Mouse (Mus musculus): Measurements from ENCODE around the gene Cdk19. TPM values are rescaled to one million over a fixed set of nuclear protein-coding genes. Genes with fewer than 3 reads are reported as not detected.

The Cdk19 gene
- polyA plus RNA-seq, 1 experiment, result 21.5 TPM

DNA sequence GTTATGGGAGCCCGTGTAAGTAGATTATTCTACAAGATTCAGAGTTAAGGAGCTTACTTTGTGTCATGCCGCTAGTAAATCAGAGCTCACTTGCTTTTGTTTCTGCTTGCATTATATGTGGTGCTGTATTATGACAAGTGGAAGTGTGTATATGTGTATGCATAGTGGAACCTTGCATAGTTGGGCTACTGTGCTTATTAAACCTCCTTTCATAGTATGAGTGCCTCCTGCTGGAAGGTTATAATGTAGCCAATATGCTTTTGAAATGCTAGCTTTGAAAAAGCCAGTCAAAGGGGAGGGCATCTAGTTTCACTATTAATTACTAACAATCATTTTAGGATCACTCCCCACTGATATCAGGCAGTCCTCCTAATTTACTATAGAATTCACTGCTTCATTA, 89.7 kb downstream of the Cdk19 start:
- DNase-seq, result no peak
- 74% methylated on average over 2 of the region's 2 CpGs for WGBS
- TF ChIP-seq POLR2A (IDR thresholded peaks at IDR 0.05; ENCODE audit: borderline replicate concordance, extremely low read depth, low read depth, low read length) (no peak), CTCF (IDR thresholded peaks at IDR 0.05; ENCODE audit: insufficient read depth, low read length) (no peak)

GRCm38 (mm10) chr10:40430209-40430608, 90.8 kb downstream of the Cdk19 start:
- H3K4me1 ChIP-seq (ENCODE audit: control insufficient read depth, insufficient read depth, low read length), result peaks cover 4% of the 10 kb centered on the region; the same call in 1 of the 2 replicates
- TF ChIP-seq POLR2A (IDR thresholded peaks at IDR 0.05; ENCODE audit: borderline replicate concordance, extremely low read depth, low read depth, low read length) (no peak), CTCF (IDR thresholded peaks at IDR 0.05; ENCODE audit: insufficient read depth, low read length) (no peak)
- 93% methylated on average over 4 of the region's 4 CpGs for WGBS
- no peak for DNase-seq
- no peak overlapping the region for H3K4me3 ChIP-seq (replicated peaks; ENCODE audit: extremely low read depth, low read depth, low read length)

More for the DNA sequence above, 89.7 kb downstream of the Cdk19 start:
- Histone ChIP-seq H3K4me1 (ENCODE audit: control insufficient read depth, insufficient read depth, low read length) (peaks cover 4% of the 10 kb centered on the region; the same call in 1 of the 2 replicates), H3K4me3 (replicated peaks; ENCODE audit: extremely low read depth, low read depth, low read length) (no peak overlapping the region)

GRCm38 (mm10) chr10:40431957-40432356, 92.6 kb downstream of the Cdk19 start:
- WGBS, result 77% methylated on average over 3 of the region's 3 CpGs
- no peak for TF ChIP-seq CTCF (IDR thresholded peaks at IDR 0.05; ENCODE audit: insufficient read depth, low read length)
- TF ChIP-seq POLR2A (IDR thresholded peaks at IDR 0.05; ENCODE audit: borderline replicate concordance, extremely low read depth, low read depth, low read length), result no peak
- DNase-seq, result no peak
- Histone ChIP-seq H3K4me1 (ENCODE audit: control insufficient read depth, insufficient read depth, low read length) (peaks cover 4% of the 10 kb centered on the region; the same call in 1 of the 2 replicates), H3K4me3 (replicated peaks; ENCODE audit: extremely low read depth, low read depth, low read length) (no peak overlapping the region)

- Histone ChIP-seq H3K4me3 (replicated peaks; ENCODE audit: extremely low read depth, low read depth, low read length) (no peak overlapping the region), H3K4me1 (ENCODE audit: control insufficient read depth, insufficient read depth, low read length) (peaks cover 4% of the 10 kb centered on the region; the same call in 1 of the 2 replicates)
- no peak for TF ChIP-seq CTCF (IDR thresholded peaks at IDR 0.05; ENCODE audit: insufficient read depth, low read length)
- no peak for TF ChIP-seq POLR2A (IDR thresholded peaks at IDR 0.05; ENCODE audit: borderline replicate concordance, extremely low read depth, low read depth, low read length)
- 83% methylated on average over 9 of the region's 9 CpGs for WGBS
- DNase-seq, result no peak
Measured at GRCm38 (mm10) chr10:40432375-40432774, 93.0 kb downstream of the Cdk19 start.

GRCm38 (mm10) chr10:40435402-40435801, 96.0 kb downstream of the Cdk19 start:
- no peak overlapping the region for H3K4me3 ChIP-seq (replicated peaks; ENCODE audit: extremely low read depth, low read depth, low read length)
- peaks cover 4% of the 10 kb centered on the region; the same call in 1 of the 2 replicates for H3K4me1 ChIP-seq (ENCODE audit: control insufficient read depth, insufficient read depth, low read length)
- DNase-seq, result no peak
- no peak for TF ChIP-seq POLR2A (IDR thresholded peaks at IDR 0.05; ENCODE audit: borderline replicate concordance, extremely low read depth, low read depth, low read length)
- TF ChIP-seq CTCF (IDR thresholded peaks at IDR 0.05; ENCODE audit: insufficient read depth, low read length), result no peak
- 73% methylated on average over 12 of the region's 12 CpGs for WGBS

- Histone ChIP-seq H3K4me1 (ENCODE audit: control insufficient read depth, insufficient read depth, low read length) (peaks cover 4% of the 10 kb centered on the region; the same call in 1 of the 2 replicates), H3K4me3 (replicated peaks; ENCODE audit: extremely low read depth, low read depth, low read length) (no peak overlapping the region)
- WGBS, result 83% methylated on average over 3 of the region's 3 CpGs
- DNase-seq, result no peak
- TF ChIP-seq POLR2A (IDR thresholded peaks at IDR 0.05; ENCODE audit: borderline replicate concordance, extremely low read depth, low read depth, low read length), result no peak
Measured at GRCm38 (mm10) chr10:40437117-40437516, 97.8 kb downstream of the Cdk19 start.

- peaks cover 3% of the 10 kb centered on the region; the same call in 1 of the 2 replicates for H3K4me1 ChIP-seq (ENCODE audit: control insufficient read depth, insufficient read depth, low read length)
- 56% methylated on average over 10 of the region's 10 CpGs for WGBS
- no peak overlapping the region for H3K4me3 ChIP-seq (replicated peaks; ENCODE audit: extremely low read depth, low read depth, low read length)
- no peak for DNase-seq
- TF ChIP-seq POLR2A (IDR thresholded peaks at IDR 0.05; ENCODE audit: borderline replicate concordance, extremely low read depth, low read depth, low read length) (no peak), CTCF (IDR thresholded peaks at IDR 0.05; ENCODE audit: insufficient read depth, low read length) (no peak)
Measured at GRCm38 (mm10) chr10:40440740-40441139, 101.4 kb downstream of the Cdk19 start.

GRCm38 (mm10) chr10:40442076-40442475, 102.7 kb downstream of the Cdk19 start:
- Histone ChIP-seq H3K4me3 (replicated peaks; ENCODE audit: extremely low read depth, low read depth, low read length) (no peak overlapping the region), H3K4me1 (ENCODE audit: control insufficient read depth, insufficient read depth, low read length) (peaks cover 7% of the 10 kb centered on the region)
- TF ChIP-seq CTCF (IDR thresholded peaks at IDR 0.05; ENCODE audit: insufficient read depth, low read length), result no peak
- no peak for TF ChIP-seq POLR2A (IDR thresholded peaks at IDR 0.05; ENCODE audit: borderline replicate concordance, extremely low read depth, low read depth, low read length)
- 81% methylated on average over 1 of the region's 1 CpGs for WGBS
- DNase-seq, result no peak

GRCm38 (mm10) chr10:40443371-40443770, 104.0 kb downstream of the Cdk19 start:
- TF ChIP-seq POLR2A (IDR thresholded peaks at IDR 0.05; ENCODE audit: borderline replicate concordance, extremely low read depth, low read depth, low read length) (no peak), CTCF (IDR thresholded peaks at IDR 0.05; ENCODE audit: insufficient read depth, low read length) (no peak)
- Histone ChIP-seq H3K4me3 (replicated peaks; ENCODE audit: extremely low read depth, low read depth, low read length) (no peak overlapping the region), H3K4me1 (ENCODE audit: control insufficient read depth, insufficient read depth, low read length) (peaks cover 13% of the 10 kb centered on the region)
- WGBS, result 82% methylated on average over 7 of the region's 7 CpGs
- DNase-seq, result no peak

GRCm38 (mm10) chr10:40443806-40444357, 104.5 kb downstream of the Cdk19 start:
- 60% methylated on average over 6 of the region's 6 CpGs for WGBS
- H3K4me3 ChIP-seq (replicated peaks; ENCODE audit: extremely low read depth, low read depth, low read length), result no peak overlapping the region
- no peak for DNase-seq
- H3K4me1 ChIP-seq (ENCODE audit: control insufficient read depth, insufficient read depth, low read length), result peaks cover 13% of the 10 kb centered on the region
- TF ChIP-seq CTCF (IDR thresholded peaks at IDR 0.05; ENCODE audit: insufficient read depth, low read length) (no peak), POLR2A (IDR thresholded peaks at IDR 0.05; ENCODE audit: borderline replicate concordance, extremely low read depth, low read depth, low read length) (no peak)

Measured in lung, adult 2 months (tissue).